Mouse (Mus musculus) hindbrain, embryonic 16.5 days (tissue): ENCODE measurements around the gene Plekho2. TPM values are rescaled to one million over a fixed set of nuclear protein-coding genes. Genes with fewer than 3 reads are reported as not detected.

Source experiments
- ATAC-seq: fragments of 200-750 bp; cut with Nextera tagmentation; 2 replicates; pipeline ENCODE4 v1.8.0; 2017; ENCODE audit warnings: moderate TSS enrichment, moderate library complexity
- H3K27ac ChIP-seq: fragments of 300-500 bp; sonication (generic); 2 replicates; pipeline ENCODE4 v1.5.1; 2014; ENCODE audit warnings: low read depth, mild to moderate bottlenecking, control low read depth, low read length, moderate library complexity
- H3K27me3 ChIP-seq: fragments of 300-500 bp; sonication (generic); replicated peaks from 2 replicates; pipeline ENCODE4 v1.6.1; 2014; ENCODE audit warnings: low read length; ENCODE audit not compliant: control insufficient read depth, insufficient read depth
- H3K36me3 ChIP-seq: fragments of 300-500 bp; sonication (generic); 2 replicates; pipeline ENCODE4 v1.6.1; 2014; ENCODE audit warnings: mild to moderate bottlenecking, low read length, moderate library complexity, mixed read lengths; ENCODE audit not compliant: control insufficient read depth, insufficient read depth
- H3K4me1 ChIP-seq: fragments of 300-500 bp; sonication (generic); 2 replicates; pipeline ENCODE4 v1.6.1; 2014; ENCODE audit warnings: low read depth, low read length; ENCODE audit not compliant: control insufficient read depth, insufficient read depth
- H3K4me2 ChIP-seq: fragments of 300-500 bp; sonication (generic); 2 replicates; pipeline ENCODE4 v1.6.1; 2014; ENCODE audit warnings: mild to moderate bottlenecking, low read length, control low read depth, moderate library complexity
- H3K4me3 ChIP-seq: fragments of 300-500 bp; sonication (generic); 2 replicates; pipeline ENCODE4 v1.5.1; 2014; ENCODE audit warnings: mild to moderate bottlenecking, low read length, control low read depth, moderate library complexity
- H3K9ac ChIP-seq: fragments of 300-500 bp; sonication (generic); 2 replicates; pipeline ENCODE4 v1.6.1; 2014; ENCODE audit warnings: low read depth, mild to moderate bottlenecking, control low read depth, low read length, moderate library complexity
- H3K9me3 ChIP-seq: fragments of 300-500 bp; sonication (generic); 2 replicates; pipeline ENCODE4 v1.6.1; 2014; ENCODE audit warnings: mild to moderate bottlenecking, low read length, moderate library complexity; ENCODE audit not compliant: control insufficient read depth
- WGBS: fragments of 180-500 bp; shearing (Covaris S2); extraction: QIAGEN DNeasy Blood & Tissue Kit; methylation state at CpG from one replicate; pipeline ENCODE4 v1.1.7; 2014; 5-methylcytosine and 5-hydroxymethylcytosine counted together
- polyA plus RNA-seq: library from polyadenylated mRNA; unstranded; fragments of >200 nt; fragmentation: Nextera tagmentation; extraction: Ambion mirVana; gene quantifications from 2 replicates; pipeline ENCODE4 v1.2.1, GENCODE M21; 2015

Plekho2 gene
- polyA plus RNA-seq, 1 experiment from 2014 or later = 7.1 TPM

DNA sequence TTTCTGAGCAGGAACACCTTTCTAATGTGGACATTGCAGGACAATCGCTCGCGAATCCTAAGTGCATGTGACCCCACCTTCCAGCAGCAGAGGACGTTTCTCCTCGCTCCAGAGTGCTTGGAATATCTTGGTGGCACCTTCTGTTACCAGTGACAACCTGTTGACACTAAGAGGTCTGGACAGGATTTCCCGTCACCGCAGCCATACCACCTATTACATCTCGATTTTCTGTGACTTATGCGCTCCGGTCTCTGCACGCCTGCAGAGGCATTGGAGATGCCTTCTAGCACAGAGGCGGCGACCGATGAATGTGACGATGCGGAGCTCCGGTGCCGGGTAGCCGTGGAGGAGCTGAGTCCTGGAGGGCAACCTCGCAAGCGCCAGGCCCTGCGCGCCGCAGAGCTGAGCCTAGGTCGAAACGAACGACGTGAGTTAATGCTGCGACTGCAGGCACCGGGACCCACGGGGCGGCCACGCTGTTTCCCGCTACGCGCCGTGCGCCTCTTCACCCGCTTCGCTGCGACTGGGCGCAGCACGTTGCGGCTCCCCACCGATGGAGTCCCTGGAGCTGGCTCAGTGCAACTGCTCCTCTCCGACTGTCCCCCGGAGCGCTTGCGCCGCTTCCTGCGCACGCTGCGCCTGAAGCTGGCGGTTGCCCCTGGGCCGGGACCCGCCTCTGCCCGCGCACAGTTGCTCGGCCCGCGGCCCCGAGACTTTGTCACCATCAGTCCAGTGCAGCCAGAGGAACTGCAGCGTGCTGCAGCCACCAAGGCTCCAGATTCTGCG lies 7.9 kb upstream of the Plekho2 start:
- H3K27me3 ChIP-seq = no peaks in the 10 kb centered on the region
- WGBS = under 1% methylated on average over 64 of the region's 64 CpGs
- peak; percentile 55; the same call in 1 of the 2 replicates for ATAC-seq

DNA sequence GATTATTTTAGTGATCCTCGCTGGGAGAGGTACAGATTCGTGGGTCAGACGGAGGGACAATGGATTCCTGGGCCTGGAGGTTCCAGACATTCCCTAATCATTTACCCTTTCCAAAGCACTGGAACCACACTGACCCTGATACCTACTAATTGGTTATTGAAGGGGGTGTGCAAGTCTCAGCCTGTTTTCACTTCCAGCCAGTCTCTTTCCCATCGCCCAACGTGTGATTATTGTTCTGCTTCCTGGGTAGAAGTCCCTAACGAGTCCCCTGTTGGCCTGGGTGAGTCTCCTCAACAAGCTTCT lies 7.4 kb upstream of the Plekho2 start:
- Histone ChIP-seq H3K9ac (no peak overlapping the region; the same call in 1 of the 2 replicates), H3K4me1 (peaks cover 18% of the 10 kb centered on the region), H3K27ac (no peak overlapping the region), H3K27me3 (no peaks in the 10 kb centered on the region), H3K4me3 (peak overlapping the region; percentile 53), H3K36me3 (no peaks in the 10 kb centered on the region), H3K4me2 (peak overlapping the region; percentile 94), H3K9me3 (no peaks in the 10 kb centered on the region)
- ATAC-seq = no peak
- WGBS = under 1% methylated on average over 6 of the region's 6 CpGs

More for the DNA sequence above, 7.9 kb upstream of the Plekho2 start:
- Histone ChIP-seq H3K36me3 (no peaks in the 10 kb centered on the region), H3K9me3 (no peaks in the 10 kb centered on the region), H3K4me1 (peaks cover 18% of the 10 kb centered on the region), H3K4me3 (peak overlapping the region; percentile 53), H3K27ac (no peak overlapping the region), H3K4me2 (peak overlapping the region; percentile 94), H3K9ac (peak overlapping the region; percentile 63)

DNA sequence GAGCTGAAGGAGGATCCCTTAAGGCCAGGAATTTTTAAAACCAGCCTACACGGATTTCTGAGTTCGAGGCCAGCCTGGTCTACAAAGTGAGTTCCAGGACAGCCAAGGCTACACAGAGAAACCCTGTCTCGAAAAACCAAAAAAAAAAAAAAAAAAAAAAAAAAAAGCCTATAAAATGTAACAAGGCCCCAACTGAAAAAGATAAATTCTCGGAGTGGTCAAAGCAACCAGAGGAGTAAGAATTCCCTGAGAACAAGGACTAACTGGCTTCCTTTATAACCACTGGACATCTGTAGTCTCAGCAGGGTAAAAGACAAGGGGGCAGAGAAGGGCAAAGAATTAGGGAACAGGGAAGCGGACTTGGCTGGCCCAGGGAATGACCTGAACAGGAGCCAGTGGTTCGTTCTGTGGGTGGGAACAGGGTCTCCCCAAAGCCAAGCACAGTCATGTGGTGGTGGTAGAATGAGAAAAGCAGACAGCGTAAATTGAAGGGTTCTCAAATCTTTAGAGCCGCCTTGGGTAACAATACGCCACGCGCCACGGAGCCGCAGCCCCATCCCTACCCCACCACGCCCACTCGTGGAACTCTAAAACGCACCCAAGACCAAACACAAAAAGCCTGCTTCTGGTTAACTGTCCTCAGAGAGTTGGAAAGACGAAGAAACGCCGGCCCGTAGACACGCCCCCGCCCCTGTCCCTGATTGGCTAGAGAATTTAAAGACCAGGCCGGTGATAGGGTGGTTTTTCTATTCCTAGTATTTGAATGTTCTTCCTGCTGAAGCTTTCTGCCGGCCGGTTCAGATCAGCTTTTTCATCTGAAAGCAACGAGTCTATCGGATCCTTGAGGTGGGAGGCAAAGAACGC lies 6.8 kb upstream of the Plekho2 start, which contains the start of gene Pif1:
TSS of gene Pif1 (plus strand) at position 755 of the 864 bp plus-strand sequence.
- Histone ChIP-seq H3K36me3 (no peaks in the 10 kb centered on the region), H3K9me3 (no peaks in the 10 kb centered on the region), H3K9ac (peak within 1 kb of the TSS; percentile 63), H3K4me3 (peak within 1 kb of the TSS; percentile 53), H3K4me1 (peaks cover 18% of the 10 kb centered on the region), H3K27ac (no peak within 1 kb of the TSS), H3K27me3 (no peaks in the 10 kb centered on the region), H3K4me2 (peak within 1 kb of the TSS; percentile 94)
- 11% methylated on average over 28 of the region's 28 CpGs for WGBS
- peak; percentile 87 for ATAC-seq

DNA sequence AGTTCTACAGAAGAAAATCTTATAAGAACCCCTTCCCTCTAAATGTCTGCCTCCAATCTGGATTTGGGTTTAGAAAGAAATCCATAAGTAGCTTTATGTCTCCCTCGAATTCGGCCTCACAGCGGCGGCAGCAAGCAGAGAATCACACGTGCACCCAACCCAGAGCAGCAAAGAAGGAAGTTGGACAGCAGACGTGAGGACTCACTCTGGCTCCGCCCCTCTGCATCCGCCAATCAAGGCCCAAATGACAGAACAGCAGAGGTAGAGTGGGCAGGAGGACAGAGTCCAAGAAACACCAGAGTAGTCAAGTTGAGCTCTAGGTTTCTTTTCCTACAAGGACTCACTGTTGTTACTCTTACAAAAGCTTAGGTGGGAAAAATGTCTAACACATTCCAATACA lies 3.2 kb upstream of the Plekho2 start:
- Histone ChIP-seq H3K9ac (no peak overlapping the region), H3K4me2 (no peak overlapping the region), H3K27ac (no peak overlapping the region), H3K27me3 (no peaks in the 10 kb centered on the region), H3K36me3 (no peaks in the 10 kb centered on the region), H3K4me1 (peaks cover 28% of the 10 kb centered on the region), H3K4me3 (no peak overlapping the region), H3K9me3 (no peaks in the 10 kb centered on the region)
- 30% methylated on average over 8 of the region's 8 CpGs for WGBS
- no peak for ATAC-seq

DNA sequence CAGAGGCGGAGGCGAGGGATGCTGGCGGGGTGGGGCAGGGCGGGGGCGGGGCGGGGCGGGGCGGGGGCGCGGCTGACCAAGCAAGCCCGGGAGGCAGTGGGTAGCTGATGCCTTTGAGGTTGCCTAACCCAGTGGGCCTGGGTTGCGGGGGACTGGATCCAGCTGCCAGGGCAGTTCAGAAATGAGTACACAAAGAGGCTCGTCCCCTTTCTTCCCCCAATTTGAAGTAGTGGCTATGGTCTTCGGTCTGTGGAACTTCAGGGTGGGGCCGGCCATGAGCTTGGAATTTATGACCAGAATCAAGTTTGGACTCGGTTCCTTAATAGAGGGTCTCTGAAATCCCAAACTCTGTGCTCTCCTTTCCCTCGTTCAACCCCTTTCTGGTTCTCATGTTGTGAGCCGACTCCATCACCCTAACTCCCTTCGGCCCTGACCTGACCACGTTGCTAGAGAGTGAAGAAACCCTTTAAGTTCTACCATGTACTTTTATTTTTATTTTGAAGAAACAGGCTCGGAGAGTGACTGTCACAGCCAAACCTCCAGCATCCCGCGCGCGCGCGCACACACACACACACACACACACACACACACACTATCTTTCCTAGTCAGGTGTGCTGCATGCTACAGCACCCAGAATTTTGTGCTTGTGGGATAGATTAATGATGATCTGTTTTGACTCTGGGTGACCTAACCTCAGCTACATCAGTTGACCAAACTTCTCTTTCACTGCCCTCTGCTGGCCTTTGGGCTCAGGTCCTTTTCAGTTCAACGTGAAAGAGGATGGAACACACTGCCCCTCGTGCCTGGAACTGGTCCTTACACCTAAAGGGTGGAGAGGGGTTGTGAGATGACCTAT lies 789 bp upstream of the Plekho2 start:
- Histone ChIP-seq H3K4me3 (peak overlapping the region; percentile 60), H3K27ac (peak overlapping the region; percentile 66), H3K9ac (peak overlapping the region; percentile 71), H3K4me2 (peak overlapping the region; percentile 84), H3K36me3 (no peaks in the 10 kb centered on the region), H3K4me1 (peaks cover 23% of the 10 kb centered on the region), H3K9me3 (no peaks in the 10 kb centered on the region), H3K27me3 (no peaks in the 10 kb centered on the region)
- WGBS = 6% methylated on average over 25 of the region's 29 CpGs
- peak; percentile 77 for ATAC-seq

DNA sequence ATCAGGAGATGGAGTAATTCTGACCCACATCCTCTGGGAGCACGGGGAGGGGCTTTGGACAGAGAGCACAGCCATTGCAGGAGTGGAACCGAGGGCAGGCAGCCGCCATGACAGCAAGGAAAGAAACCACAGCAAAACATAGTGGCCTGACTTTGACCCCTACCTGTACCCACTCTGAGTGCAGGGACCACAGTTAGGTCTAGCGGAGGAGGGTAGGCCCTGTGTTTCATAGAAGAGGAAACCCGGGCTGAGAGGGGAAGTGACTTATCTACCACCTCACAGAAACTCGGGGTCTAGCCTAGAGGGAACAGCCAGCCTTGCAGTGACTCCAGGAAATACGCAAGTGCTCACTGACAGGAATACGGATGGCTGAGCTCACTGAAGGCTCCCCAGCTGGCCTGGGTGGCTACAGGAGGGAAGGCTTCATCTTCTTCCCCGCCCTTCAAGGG lies 1.0 kb downstream of the Plekho2 start:
- H3K4me1 ChIP-seq = peaks cover 26% of the 10 kb centered on the region
- ATAC-seq = no peak
- H3K4me2 ChIP-seq = peak overlapping the region; percentile 84
- peak overlapping the region; percentile 60 for H3K4me3 ChIP-seq
- no peak overlapping the region; the same call in 1 of the 2 replicates for H3K9ac ChIP-seq
- no peak overlapping the region for H3K27ac ChIP-seq
- 64% methylated on average over 9 of the region's 9 CpGs for WGBS
- no peaks in the 10 kb centered on the region for H3K27me3 ChIP-seq
- H3K9me3 ChIP-seq = no peaks in the 10 kb centered on the region
- H3K36me3 ChIP-seq = no peaks in the 10 kb centered on the region

DNA sequence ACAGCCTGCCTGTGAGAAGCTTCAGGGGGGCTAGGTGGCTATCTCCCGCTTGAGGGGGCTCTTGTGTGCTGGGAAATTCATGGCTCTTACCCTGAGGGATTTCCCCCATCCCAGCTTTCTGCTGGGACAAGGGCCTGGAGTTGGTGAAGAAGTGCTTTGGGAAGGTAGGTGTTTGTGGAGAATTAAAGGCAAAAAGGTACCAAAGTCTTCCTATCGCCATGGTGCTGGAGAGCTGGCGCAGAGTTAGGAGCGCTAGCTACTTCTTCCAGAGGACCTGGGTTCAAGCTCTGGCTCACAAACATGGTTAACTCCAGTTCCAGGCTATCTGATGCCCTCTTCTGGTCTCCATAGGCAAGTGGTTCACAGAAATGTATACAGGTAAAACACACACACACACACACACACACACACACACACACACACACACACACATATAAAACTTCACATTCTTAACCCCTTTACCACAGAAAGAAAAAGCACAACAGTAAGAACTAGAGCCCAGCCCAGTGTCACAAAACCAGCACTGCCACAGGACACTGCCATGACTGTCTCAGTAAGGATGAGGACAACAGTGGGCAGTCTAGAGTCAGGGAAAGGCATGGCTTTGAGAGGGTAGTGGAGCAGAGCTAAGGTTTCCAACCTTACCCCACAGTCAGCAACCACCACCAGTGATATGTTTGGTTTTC lies 2.2 kb downstream of the Plekho2 start:
- Histone ChIP-seq H3K27ac (no peak overlapping the region), H3K4me2 (no peak overlapping the region), H3K36me3 (no peaks in the 10 kb centered on the region), H3K27me3 (no peaks in the 10 kb centered on the region), H3K4me3 (no peak overlapping the region), H3K4me1 (peaks cover 26% of the 10 kb centered on the region), H3K9me3 (no peaks in the 10 kb centered on the region), H3K9ac (no peak overlapping the region)
- WGBS = 97% methylated on average over 4 of the region's 4 CpGs
- ATAC-seq = no peak

DNA sequence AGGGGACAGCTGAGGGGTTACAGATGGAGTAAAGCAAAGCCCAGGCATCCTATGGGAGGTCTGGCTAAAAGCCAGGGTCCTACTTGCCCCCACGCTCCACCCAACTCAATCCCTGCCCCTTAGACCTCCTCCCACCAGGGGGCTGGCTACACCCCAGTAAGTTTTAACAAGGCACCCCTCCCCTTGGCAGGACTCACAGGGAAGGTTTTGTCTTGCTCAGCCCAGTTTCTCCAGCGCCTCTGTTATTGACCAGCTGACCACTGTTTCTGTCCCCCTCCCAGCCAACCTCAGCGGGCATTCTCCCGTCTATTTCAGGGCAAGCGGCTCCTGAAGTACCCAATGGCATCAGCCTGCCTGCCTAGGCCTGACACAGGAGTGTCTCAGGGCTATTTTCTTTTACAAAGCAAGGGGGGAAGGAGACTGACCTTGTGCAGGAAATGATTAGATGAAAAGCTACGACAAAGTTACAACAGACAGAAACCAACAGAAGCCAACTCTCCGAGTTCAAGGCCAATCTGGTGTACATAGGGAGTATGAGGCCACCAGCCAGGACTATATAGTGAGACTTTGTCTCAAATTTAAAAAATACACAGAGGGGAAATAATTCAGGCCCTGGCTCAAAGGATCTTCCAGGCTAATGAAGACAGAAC lies 2.9 kb downstream of the Plekho2 start:
- H3K9me3 ChIP-seq = no peaks in the 10 kb centered on the region
- no peak for ATAC-seq
- no peak overlapping the region for H3K9ac ChIP-seq
- H3K27me3 ChIP-seq = no peaks in the 10 kb centered on the region
- H3K27ac ChIP-seq = 0 out of 2 replicates have a peak overlapping the region, but pooled peaks have one; percentile 44
- 33% methylated on average over 7 of the region's 7 CpGs for WGBS
- peaks cover 26% of the 10 kb centered on the region for H3K4me1 ChIP-seq
- no peak overlapping the region for H3K4me3 ChIP-seq
- no peak overlapping the region for H3K4me2 ChIP-seq
- no peaks in the 10 kb centered on the region for H3K36me3 ChIP-seq
